Mouse (Mus musculus): ENCODE results near the gene Mtg2. TPM values are rescaled to one million over a fixed set of nuclear protein-coding genes. Genes with fewer than 3 reads are reported as not detected.

The Mtg2 gene
- polyA plus RNA-seq (2015; fragmentation: Nextera tagmentation; extraction: Ambion mirVana): 24.3 and 25.6 TPM in 2 replicates

GRCm38 (mm10) chr2:180070481-180071453 is at the start of gene Mtg2:
Gene Mtg2 (plus strand): TSS chr2:180070588.
- H3K4me1 ChIP-seq: peaks cover 14% of the 10 kb centered on the region
- peak within 1 kb of the TSS; percentile 78 for H3K4me2 ChIP-seq (replicated peaks)
- peaks cover 11% of the 10 kb centered on the region; the same call in 1 of the 2 replicates for H3K36me3 ChIP-seq
- peak within 1 kb of the TSS; percentile 50 for H3K9ac ChIP-seq
- no peaks in the 10 kb centered on the region for H3K9me3 ChIP-seq (replicated peaks)
- WGBS: 4% methylated on average over 58 of the region's 58 CpGs
- peak within 1 kb of the TSS; percentile 81 for H3K27ac ChIP-seq (replicated peaks)
- no peaks in the 10 kb centered on the region for H3K27me3 ChIP-seq
- peak; percentile 92 for ATAC-seq (ENCODE audit: insufficient number of reproducible peaks, low FRiP score, low TSS enrichment, low read depth)
- peak within 1 kb of the TSS; percentile 83 for H3K4me3 ChIP-seq (replicated peaks)

GRCm38 (mm10) chr2:180020919-180021318 is 49.5 kb upstream of the Mtg2 start:
- H3K27ac ChIP-seq (replicated peaks): no peak overlapping the region
- peaks cover 15% of the 10 kb centered on the region for H3K27me3 ChIP-seq
- no peak overlapping the region for H3K4me3 ChIP-seq (replicated peaks)
- H3K4me1 ChIP-seq: peaks cover 14% of the 10 kb centered on the region
- H3K4me2 ChIP-seq (replicated peaks): no peak overlapping the region
- H3K9me3 ChIP-seq (replicated peaks): no peaks in the 10 kb centered on the region
- H3K36me3 ChIP-seq: no peaks in the 10 kb centered on the region
- no peak for ATAC-seq (ENCODE audit: insufficient number of reproducible peaks, low FRiP score, low TSS enrichment, low read depth)
- no peak overlapping the region for H3K9ac ChIP-seq
- WGBS: 79% methylated on average over 8 of the region's 8 CpGs

GRCm38 (mm10) chr2:180022751-180023150 is 47.6 kb upstream of the Mtg2 start:
- no peak overlapping the region for H3K27ac ChIP-seq (replicated peaks)
- no peak overlapping the region for H3K4me2 ChIP-seq (replicated peaks)
- H3K36me3 ChIP-seq: no peaks in the 10 kb centered on the region
- 63% methylated on average over 6 of the region's 6 CpGs for WGBS
- ATAC-seq (ENCODE audit: insufficient number of reproducible peaks, low FRiP score, low TSS enrichment, low read depth): no peak
- peaks cover 31% of the 10 kb centered on the region for H3K4me1 ChIP-seq
- H3K9me3 ChIP-seq (replicated peaks): no peaks in the 10 kb centered on the region
- no peak overlapping the region for H3K4me3 ChIP-seq (replicated peaks)
- no peak overlapping the region for H3K9ac ChIP-seq
- peaks cover 15% of the 10 kb centered on the region for H3K27me3 ChIP-seq

GRCm38 (mm10) chr2:180024401-180025098 is 45.8 kb upstream of the Mtg2 start, which contains the start of gene Lsm14b:
Gene Lsm14b (plus strand): TSS chr2:180024987.
- H3K4me2 ChIP-seq (replicated peaks): peak within 1 kb of the TSS; percentile 76
- peak within 1 kb of the TSS; percentile 91 for H3K27ac ChIP-seq (replicated peaks)
- H3K4me3 ChIP-seq (replicated peaks): peak within 1 kb of the TSS; percentile 95
- ATAC-seq (ENCODE audit: insufficient number of reproducible peaks, low FRiP score, low TSS enrichment, low read depth): peak; percentile 95
- peak within 1 kb of the TSS; percentile 89 for H3K9ac ChIP-seq
- H3K36me3 ChIP-seq: peaks cover 17% of the 10 kb centered on the region
- WGBS: under 1% methylated on average over 65 of the region's 80 CpGs
- H3K27me3 ChIP-seq: peaks cover 15% of the 10 kb centered on the region
- peaks cover 33% of the 10 kb centered on the region for H3K4me1 ChIP-seq
- no peaks in the 10 kb centered on the region for H3K9me3 ChIP-seq (replicated peaks)

GRCm38 (mm10) chr2:180025135-180025860 is 45.1 kb upstream of the Mtg2 start:
- Histone ChIP-seq H3K4me2 (replicated peaks) (peak overlapping the region; percentile 76), H3K4me3 (replicated peaks) (peak overlapping the region; percentile 95), H3K27me3 (peaks cover 15% of the 10 kb centered on the region), H3K27ac (replicated peaks) (peak overlapping the region; percentile 91), H3K9ac (peak overlapping the region; percentile 89), H3K9me3 (replicated peaks) (no peaks in the 10 kb centered on the region), H3K4me1 (peaks cover 33% of the 10 kb centered on the region), H3K36me3 (peaks cover 24% of the 10 kb centered on the region)
- under 1% methylated on average over 83 of the region's 84 CpGs for WGBS
- ATAC-seq (ENCODE audit: insufficient number of reproducible peaks, low FRiP score, low TSS enrichment, low read depth): peak; percentile 0; the same call in 1 of the 2 replicates

GRCm38 (mm10) chr2:180025861-180026200 is 44.6 kb upstream of the Mtg2 start:
- H3K9me3 ChIP-seq (replicated peaks): no peaks in the 10 kb centered on the region
- peak overlapping the region; percentile 95 for H3K4me3 ChIP-seq (replicated peaks)
- H3K4me2 ChIP-seq (replicated peaks): peak overlapping the region; percentile 76
- 4% methylated on average over 6 of the region's 6 CpGs for WGBS
- peaks cover 29% of the 10 kb centered on the region for H3K36me3 ChIP-seq
- H3K9ac ChIP-seq: peak overlapping the region; percentile 89
- H3K27me3 ChIP-seq: peaks cover 15% of the 10 kb centered on the region
- no peak overlapping the region for H3K27ac ChIP-seq (replicated peaks)
- H3K4me1 ChIP-seq: peaks cover 33% of the 10 kb centered on the region
- no peak for ATAC-seq (ENCODE audit: insufficient number of reproducible peaks, low FRiP score, low TSS enrichment, low read depth)

- Histone ChIP-seq H3K4me2 (replicated peaks) (peak overlapping the region; percentile 76; the same call in 1 of the 2 replicates), H3K27me3 (peaks cover 2% of the 10 kb centered on the region), H3K36me3 (peaks cover 49% of the 10 kb centered on the region), H3K4me1 (peaks cover 35% of the 10 kb centered on the region), H3K27ac (replicated peaks) (no peak overlapping the region), H3K9me3 (replicated peaks) (no peaks in the 10 kb centered on the region), H3K9ac (no peak overlapping the region), H3K4me3 (replicated peaks) (peak overlapping the region; percentile 95; the same call in 1 of the 2 replicates)
- no peak for ATAC-seq (ENCODE audit: insufficient number of reproducible peaks, low FRiP score, low TSS enrichment, low read depth)
- WGBS: 69% methylated on average over 9 of the region's 9 CpGs
These were observed 42.6 kb upstream of the Mtg2 start for GRCm38 (mm10) chr2:180027768-180028167.

- WGBS: 90% methylated on average over 6 of the region's 6 CpGs
- no peak overlapping the region for H3K4me2 ChIP-seq (replicated peaks)
- H3K27ac ChIP-seq (replicated peaks): no peak overlapping the region
- peaks cover 81% of the 10 kb centered on the region for H3K36me3 ChIP-seq
- no peak for ATAC-seq (ENCODE audit: insufficient number of reproducible peaks, low FRiP score, low TSS enrichment, low read depth)
- H3K9me3 ChIP-seq (replicated peaks): no peaks in the 10 kb centered on the region
- no peaks in the 10 kb centered on the region for H3K27me3 ChIP-seq
- H3K9ac ChIP-seq: no peak overlapping the region
- H3K4me3 ChIP-seq (replicated peaks): no peak overlapping the region
- H3K4me1 ChIP-seq: peaks cover 36% of the 10 kb centered on the region
These were observed 39.1 kb upstream of the Mtg2 start for GRCm38 (mm10) chr2:180031270-180031669.

- no peak overlapping the region for H3K4me2 ChIP-seq (replicated peaks)
- peaks cover 20% of the 10 kb centered on the region for H3K4me1 ChIP-seq
- H3K27me3 ChIP-seq: no peaks in the 10 kb centered on the region
- no peaks in the 10 kb centered on the region for H3K9me3 ChIP-seq (replicated peaks)
- 72% methylated on average over 3 of the region's 3 CpGs for WGBS
- H3K36me3 ChIP-seq: peaks cover 96% of the 10 kb centered on the region
- H3K4me3 ChIP-seq (replicated peaks): no peak overlapping the region
- no peak overlapping the region for H3K27ac ChIP-seq (replicated peaks)
- no peak overlapping the region for H3K9ac ChIP-seq
- ATAC-seq (ENCODE audit: insufficient number of reproducible peaks, low FRiP score, low TSS enrichment, low read depth): no peak
These were observed 37.5 kb upstream of the Mtg2 start for GRCm38 (mm10) chr2:180032925-180033324.

GRCm38 (mm10) chr2:180033956-180034355 is 36.4 kb upstream of the Mtg2 start:
- Histone ChIP-seq H3K9me3 (replicated peaks) (no peaks in the 10 kb centered on the region), H3K9ac (no peak overlapping the region), H3K4me2 (replicated peaks) (no peak overlapping the region), H3K4me3 (replicated peaks) (no peak overlapping the region), H3K27me3 (no peaks in the 10 kb centered on the region), H3K27ac (replicated peaks) (peak overlapping the region; percentile 51; the same call in 1 of the 2 replicates), H3K36me3 (peaks cover 96% of the 10 kb centered on the region), H3K4me1 (peaks cover 14% of the 10 kb centered on the region; the same call in 1 of the 2 replicates)
- ATAC-seq (ENCODE audit: insufficient number of reproducible peaks, low FRiP score, low TSS enrichment, low read depth): no peak
- 42% methylated on average over 3 of the region's 3 CpGs for WGBS

All from embryonic facial prominence, embryonic 15.5 days (tissue).